ENCODE assay signal across 15 mouse cellular contexts in genomic region chr1:192447666-192448065, GRCm38 (mm10).
"Had no signal": no experiment of that assay in that cellular context is flagged by ENCODE, and none has a peak within 500 bp of the region (broad histone marks: within the 10 kb centered on the region; RNA-seq: fewer than 3 reads in every experiment).

No protein-coding gene starts in this region.

- H3K4me3 ChIP-seq: lung, embryonic 15.5 days; megakaryocyte, embryonic 14.5 days; midbrain, embryonic 13.5 days; midbrain, embryonic 15.5 days; neural tube, embryonic 12.5 days; stomach, embryonic 15.5 days had no signal

- H3K9ac ChIP-seq: lung, embryonic 15.5 days; midbrain, embryonic 13.5 days; midbrain, embryonic 15.5 days; neural tube, embryonic 12.5 days; stomach, embryonic 15.5 days had no signal

- H3K9me3 ChIP-seq: lung, embryonic 15.5 days; megakaryocyte, embryonic 14.5 days; midbrain, embryonic 13.5 days; midbrain, embryonic 15.5 days; neural tube, embryonic 12.5 days; stomach, embryonic 15.5 days had no signal

- H3K4me1 ChIP-seq: neural tube, embryonic 12.5 days had no signal

- H3K27me3 ChIP-seq: lung, embryonic 15.5 days; midbrain, embryonic 15.5 days; neural tube, embryonic 12.5 days; stomach, embryonic 15.5 days had no signal

- H3K4me2 ChIP-seq: lung, embryonic 15.5 days; midbrain, embryonic 11.5 days; midbrain, embryonic 13.5 days; midbrain, embryonic 15.5 days; neural tube, embryonic 12.5 days; stomach, embryonic 15.5 days had no signal

- ATAC-seq: lung, postnatal 0 days; midbrain, embryonic 13.5 days; midbrain, embryonic 15.5 days had no signal

- H3K27ac ChIP-seq: lung, embryonic 15.5 days; macrophage; midbrain, embryonic 13.5 days; midbrain, embryonic 15.5 days; neural tube, embryonic 12.5 days; stomach, embryonic 15.5 days had no signal

- DNase-seq: lung, postnatal 14 days; lung, postnatal 36 days; right cerebral cortex, postnatal 14 days; thymus, adult 2 months; thymus, postnatal 25 days; thymus, postnatal 4 days had no signal

- H3K36me3 ChIP-seq: lung, embryonic 15.5 days; midbrain, embryonic 13.5 days; midbrain, embryonic 15.5 days; neural tube, embryonic 12.5 days; stomach, embryonic 15.5 days had no signal
